Mouse (Mus musculus): ENCODE data around the gene Krtap5-3. TPM values are rescaled to one million over a fixed set of nuclear protein-coding genes. Genes with fewer than 3 reads are reported as not detected.
"Not testable (repeated sequence)": the region's sequence is repeated elsewhere in the genome, so short reads cannot be mapped to it uniquely, and the experiment has no call there.

The Krtap5-3 gene
- polyA plus RNA-seq, 1 experiment from 2014 or later, result not detected

DNA sequence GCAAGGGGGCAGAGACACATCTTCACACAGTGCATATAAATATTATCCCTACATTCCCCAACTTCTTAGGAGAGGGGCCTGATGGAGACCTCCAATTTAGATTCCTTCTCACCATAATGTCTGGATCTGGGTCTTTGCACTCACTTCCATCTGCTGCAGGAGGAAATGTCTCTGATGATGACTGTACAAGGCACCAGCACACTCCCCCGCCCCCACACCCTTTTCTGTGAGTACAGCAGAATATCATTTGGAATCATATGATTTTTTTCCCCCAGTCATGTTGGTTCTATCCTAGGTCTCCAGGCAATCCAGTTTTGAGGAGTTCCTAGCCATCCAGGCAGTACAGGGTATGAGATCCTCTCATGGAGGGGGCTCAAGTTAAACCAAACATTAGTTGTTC lies 22.5 kb upstream of the Krtap5-3 start:
- no peak overlapping the region for H3K4me3 ChIP-seq (ENCODE audit: control insufficient read depth in 1 of 2, insufficient read depth in 1 of 2, low read depth in 1 of 2, low read length in 2 of 2)
- H3K27me3 ChIP-seq (ENCODE audit: control insufficient read depth, insufficient read depth, low read length), result no peaks in the 10 kb centered on the region
- H3K9ac ChIP-seq (ENCODE audit: low read length), result no peak overlapping the region
- H3K4me1 ChIP-seq (ENCODE audit: control insufficient read depth in 2 of 2, insufficient read depth in 2 of 2, low read length in 2 of 2), result no peaks in the 10 kb centered on the region
- WGBS, result 63% methylated on average over 1 of the region's 1 CpGs
- H3K4me2 ChIP-seq (ENCODE audit: low read length), result no peak overlapping the region
- H3K9me3 ChIP-seq (ENCODE audit: control insufficient read depth, low read length), result no peaks in the 10 kb centered on the region
- no peak for ATAC-seq (ENCODE audit: insufficient number of reproducible peaks, insufficient read depth, low FRiP score, low read depth)
- no peaks in the 10 kb centered on the region for H3K36me3 ChIP-seq (ENCODE audit: control insufficient read depth, insufficient read depth, low read length)
- H3K27ac ChIP-seq (replicated peaks in 1 of 2; ENCODE audit: control insufficient read depth in 1 of 2, insufficient read depth in 1 of 2, low read depth in 2 of 2, low read length in 2 of 2), result no peak overlapping the region

- H3K36me3 ChIP-seq (ENCODE audit: control insufficient read depth, insufficient read depth, low read length), result no peaks in the 10 kb centered on the region
- no peaks in the 10 kb centered on the region for H3K27me3 ChIP-seq (ENCODE audit: control insufficient read depth, insufficient read depth, low read length)
- H3K4me2 ChIP-seq (ENCODE audit: low read length), result no peak overlapping the region
- no peak for ATAC-seq (ENCODE audit: insufficient number of reproducible peaks, insufficient read depth, low FRiP score, low read depth)
- no peak overlapping the region for H3K4me3 ChIP-seq (ENCODE audit: control insufficient read depth in 1 of 2, insufficient read depth in 1 of 2, low read depth in 1 of 2, low read length in 2 of 2)
- no peaks in the 10 kb centered on the region for H3K9me3 ChIP-seq (ENCODE audit: control insufficient read depth, low read length)
- WGBS, result 29% methylated on average over 1 of the region's 1 CpGs
- H3K27ac ChIP-seq (replicated peaks in 1 of 2; ENCODE audit: control insufficient read depth in 1 of 2, insufficient read depth in 1 of 2, low read depth in 2 of 2, low read length in 2 of 2), result no peak overlapping the region
- no peaks in the 10 kb centered on the region for H3K4me1 ChIP-seq (ENCODE audit: control insufficient read depth in 2 of 2, insufficient read depth in 2 of 2, low read length in 2 of 2)
- no peak overlapping the region for H3K9ac ChIP-seq (ENCODE audit: low read length)
These were observed 20.1 kb upstream of the Krtap5-3 start for GRCm38 (mm10) chr7:142181021-142181420.

DNA sequence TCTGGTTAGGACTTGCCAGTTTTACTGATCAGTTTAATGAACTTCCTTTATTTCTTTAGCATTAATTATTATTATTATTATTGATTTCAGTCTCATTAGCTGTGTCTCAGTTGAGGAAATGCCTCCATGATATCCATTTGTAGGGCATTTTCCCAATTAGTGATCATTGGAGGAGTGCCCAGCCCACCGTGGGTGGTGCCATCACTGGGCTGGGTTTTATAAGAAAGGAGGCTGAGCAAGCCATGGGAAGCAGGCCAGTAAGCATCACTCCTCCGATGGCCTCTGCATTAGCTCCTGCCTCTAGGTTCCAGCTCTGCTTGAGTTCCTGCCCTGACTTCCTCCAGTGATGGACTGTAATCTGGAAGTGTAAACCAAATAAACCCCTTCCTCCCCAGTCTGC lies 13.0 kb upstream of the Krtap5-3 start:
- no peak overlapping the region for H3K4me3 ChIP-seq (ENCODE audit: control insufficient read depth in 1 of 2, insufficient read depth in 1 of 2, low read depth in 1 of 2, low read length in 2 of 2)
- 0 out of 2 replicates have a peak, but pooled peaks cover 2% of the 10 kb centered on the region for H3K27me3 ChIP-seq (ENCODE audit: control insufficient read depth, insufficient read depth, low read length)
- H3K9ac ChIP-seq (ENCODE audit: low read length), result no peak overlapping the region
- no peak overlapping the region for H3K4me2 ChIP-seq (ENCODE audit: low read length)
- H3K36me3 ChIP-seq (ENCODE audit: control insufficient read depth, insufficient read depth, low read length), result no peaks in the 10 kb centered on the region
- ATAC-seq (ENCODE audit: insufficient number of reproducible peaks, insufficient read depth, low FRiP score, low read depth), result no peak
- no peak overlapping the region for H3K27ac ChIP-seq (replicated peaks in 1 of 2; ENCODE audit: control insufficient read depth in 1 of 2, insufficient read depth in 1 of 2, low read depth in 2 of 2, low read length in 2 of 2)
- H3K9me3 ChIP-seq (ENCODE audit: control insufficient read depth, low read length), result no peaks in the 10 kb centered on the region
- H3K4me1 ChIP-seq (ENCODE audit: control insufficient read depth in 2 of 2, insufficient read depth in 2 of 2, low read length in 2 of 2), result no peaks in the 10 kb centered on the region
- WGBS, result 65% methylated on average over 2 of the region's 2 CpGs

DNA sequence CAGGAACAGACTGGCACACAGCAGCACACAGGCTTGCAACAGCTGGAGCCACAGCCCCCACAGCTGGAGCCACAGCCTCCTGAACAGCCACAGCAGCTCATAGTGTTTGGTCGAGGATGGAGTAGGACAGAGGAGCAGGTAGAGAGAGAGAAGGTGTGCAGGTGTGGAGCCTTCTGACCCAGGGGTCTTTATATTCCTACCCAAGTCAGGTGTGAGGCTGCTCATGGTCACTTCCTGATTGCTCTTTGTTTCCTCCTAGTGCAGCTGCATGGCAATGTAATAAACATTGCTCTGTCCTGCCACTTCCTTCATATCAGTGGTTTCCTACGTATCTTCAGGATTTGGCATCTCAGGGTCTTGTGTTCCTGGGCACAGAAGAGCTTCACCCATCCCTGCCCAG lies 10.9 kb upstream of the Krtap5-3 start, which contains the start of gene Gm10153:
Gm10153 (minus strand) TSS at position 101 of the 400 bp plus-strand sequence.
- no peaks in the 10 kb centered on the region for H3K4me1 ChIP-seq (ENCODE audit: control insufficient read depth in 2 of 2, insufficient read depth in 2 of 2, low read length in 2 of 2)
- H3K27ac ChIP-seq (replicated peaks in 1 of 2; ENCODE audit: control insufficient read depth in 1 of 2, insufficient read depth in 1 of 2, low read depth in 2 of 2, low read length in 2 of 2), result no peak within 1 kb of the TSS
- H3K27me3 ChIP-seq (ENCODE audit: control insufficient read depth, insufficient read depth, low read length), result 0 out of 2 replicates have a peak, but pooled peaks cover 2% of the 10 kb centered on the region
- H3K36me3 ChIP-seq (ENCODE audit: control insufficient read depth, insufficient read depth, low read length), result no peaks in the 10 kb centered on the region
- no peak within 1 kb of the TSS for H3K4me2 ChIP-seq (ENCODE audit: low read length)
- H3K4me3 ChIP-seq (ENCODE audit: control insufficient read depth in 1 of 2, insufficient read depth in 1 of 2, low read depth in 1 of 2, low read length in 2 of 2), result no peak within 1 kb of the TSS
- no peak within 1 kb of the TSS for H3K9ac ChIP-seq (ENCODE audit: low read length)
- 34% methylated on average over 2 of the region's 2 CpGs for WGBS
- H3K9me3 ChIP-seq (ENCODE audit: control insufficient read depth, low read length), result 0 out of 2 replicates have a peak, but pooled peaks cover 3% of the 10 kb centered on the region
- no peak for ATAC-seq (ENCODE audit: insufficient number of reproducible peaks, insufficient read depth, low FRiP score, low read depth)

- Histone ChIP-seq H3K4me1 (ENCODE audit: control insufficient read depth in 2 of 2, insufficient read depth in 2 of 2, low read length in 2 of 2) (no peaks in the 10 kb centered on the region), H3K9me3 (ENCODE audit: control insufficient read depth, low read length) (0 out of 2 replicates have a peak, but pooled peaks cover 3% of the 10 kb centered on the region), H3K4me3 (ENCODE audit: control insufficient read depth in 1 of 2, insufficient read depth in 1 of 2, low read depth in 1 of 2, low read length in 2 of 2) (no peak overlapping the region), H3K4me2 (ENCODE audit: low read length) (no peak overlapping the region), H3K36me3 (ENCODE audit: control insufficient read depth, insufficient read depth, low read length) (no peaks in the 10 kb centered on the region), H3K27ac (replicated peaks in 1 of 2; ENCODE audit: control insufficient read depth in 1 of 2, insufficient read depth in 1 of 2, low read depth in 2 of 2, low read length in 2 of 2) (no peak overlapping the region), H3K27me3 (ENCODE audit: control insufficient read depth, insufficient read depth, low read length) (no peaks in the 10 kb centered on the region), H3K9ac (ENCODE audit: low read length) (no peak overlapping the region)
- 65% methylated on average over 2 of the region's 2 CpGs for WGBS
- no peak for ATAC-seq (ENCODE audit: insufficient number of reproducible peaks, insufficient read depth, low FRiP score, low read depth)
These were observed 2.4 kb upstream of the Krtap5-3 start for GRCm38 (mm10) chr7:142198748-142199147.

DNA sequence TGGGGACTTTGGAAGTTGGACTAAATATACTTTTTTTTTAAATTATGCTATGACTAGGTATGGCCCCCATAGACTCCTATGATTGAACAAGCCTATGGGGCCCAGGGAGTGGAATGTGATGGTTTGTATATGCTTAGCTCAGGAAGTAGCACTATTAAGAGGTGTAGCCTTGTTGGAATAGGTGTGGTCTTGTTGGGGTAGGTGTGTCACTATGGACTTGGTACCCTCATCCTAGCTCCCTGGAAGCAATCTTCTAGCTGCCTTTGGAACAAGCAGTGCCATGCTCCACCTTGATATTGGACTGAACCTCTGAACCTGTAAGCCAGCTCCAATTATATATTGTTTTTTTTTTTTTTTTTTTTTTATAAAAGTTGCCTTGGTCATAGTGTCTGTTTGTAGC lies 4.3 kb downstream of the Krtap5-3 start:
- no peaks in the 10 kb centered on the region for H3K36me3 ChIP-seq (ENCODE audit: control insufficient read depth, insufficient read depth, low read length)
- H3K4me3 ChIP-seq (ENCODE audit: control insufficient read depth in 1 of 2, insufficient read depth in 1 of 2, low read depth in 1 of 2, low read length in 2 of 2), result no peak overlapping the region
- no peak overlapping the region for H3K27ac ChIP-seq (replicated peaks in 1 of 2; ENCODE audit: control insufficient read depth in 1 of 2, insufficient read depth in 1 of 2, low read depth in 2 of 2, low read length in 2 of 2)
- no peaks in the 10 kb centered on the region for H3K4me1 ChIP-seq (ENCODE audit: control insufficient read depth in 2 of 2, insufficient read depth in 2 of 2, low read length in 2 of 2)
- no peak for ATAC-seq (ENCODE audit: insufficient number of reproducible peaks, insufficient read depth, low FRiP score, low read depth)
- no peak overlapping the region for H3K9ac ChIP-seq (ENCODE audit: low read length)
- H3K4me2 ChIP-seq (ENCODE audit: low read length), result no peak overlapping the region
- H3K27me3 ChIP-seq (ENCODE audit: control insufficient read depth, insufficient read depth, low read length), result no peaks in the 10 kb centered on the region
- H3K9me3 ChIP-seq (ENCODE audit: control insufficient read depth, low read length), result no peaks in the 10 kb centered on the region

- H3K9me3 ChIP-seq (ENCODE audit: control insufficient read depth, low read length); H3K4me3 ChIP-seq (ENCODE audit: control insufficient read depth in 1 of 2, insufficient read depth in 1 of 2, low read depth in 1 of 2, low read length in 2 of 2); H3K27ac ChIP-seq (replicated peaks in 1 of 2; ENCODE audit: control insufficient read depth in 1 of 2, insufficient read depth in 1 of 2, low read depth in 2 of 2, low read length in 2 of 2); H3K4me2 ChIP-seq (ENCODE audit: low read length); ATAC-seq (ENCODE audit: insufficient number of reproducible peaks, insufficient read depth, low FRiP score, low read depth); H3K36me3 ChIP-seq (ENCODE audit: control insufficient read depth, insufficient read depth, low read length); H3K27me3 ChIP-seq (ENCODE audit: control insufficient read depth, insufficient read depth, low read length); H3K4me1 ChIP-seq (ENCODE audit: control insufficient read depth in 2 of 2, insufficient read depth in 2 of 2, low read length in 2 of 2); H3K9ac ChIP-seq (ENCODE audit: low read length): not testable (repeated sequence)
- 74% methylated on average over 5 of the region's 5 CpGs for WGBS
These were observed 5.7 kb downstream of the Krtap5-3 start for GRCm38 (mm10) chr7:142206891-142207290.

DNA sequence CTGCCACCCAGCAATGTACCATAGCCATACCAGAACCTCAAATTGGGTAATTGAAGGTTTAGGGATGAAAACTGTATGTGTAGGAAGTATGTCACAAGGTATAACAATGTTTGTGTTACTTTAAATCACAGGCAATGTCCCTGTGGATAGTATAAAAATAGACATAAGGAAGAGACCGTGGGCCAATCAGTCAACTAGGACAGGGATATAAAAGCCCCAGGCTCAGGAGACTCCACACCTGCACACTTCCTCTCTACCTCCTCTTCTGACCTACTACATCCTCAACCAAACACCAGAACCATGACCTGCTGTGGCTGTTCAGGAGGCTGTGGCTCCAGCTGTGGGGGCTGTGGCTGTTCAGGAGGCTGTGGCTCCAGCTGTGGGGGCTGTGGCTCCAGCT lies 10.4 kb downstream of the Krtap5-3 start, which contains the start of gene Gm7579:
Gm7579 (plus strand) TSS at position 301 of the 400 bp plus-strand sequence.
- Histone ChIP-seq H3K36me3 (ENCODE audit: control insufficient read depth, insufficient read depth, low read length) (no peaks in the 10 kb centered on the region), H3K4me1 (ENCODE audit: control insufficient read depth in 2 of 2, insufficient read depth in 2 of 2, low read length in 2 of 2) (no peaks in the 10 kb centered on the region), H3K9me3 (ENCODE audit: control insufficient read depth, low read length) (no peaks in the 10 kb centered on the region), H3K27me3 (ENCODE audit: control insufficient read depth, insufficient read depth, low read length) (no peaks in the 10 kb centered on the region), H3K9ac (ENCODE audit: low read length) (no peak within 1 kb of the TSS), H3K27ac (replicated peaks in 1 of 2; ENCODE audit: control insufficient read depth in 1 of 2, insufficient read depth in 1 of 2, low read depth in 2 of 2, low read length in 2 of 2) (no peak within 1 kb of the TSS), H3K4me3 (ENCODE audit: control insufficient read depth in 1 of 2, insufficient read depth in 1 of 2, low read depth in 1 of 2, low read length in 2 of 2) (no peak within 1 kb of the TSS), H3K4me2 (ENCODE audit: low read length) (no peak within 1 kb of the TSS)
- ATAC-seq (ENCODE audit: insufficient number of reproducible peaks, insufficient read depth, low FRiP score, low read depth), result no peak
- 45% methylated on average over 1 of the region's 1 CpGs for WGBS

Data from heart, embryonic 14.5 days (tissue).